9 mouse cellular contexts compared by ENCODE assay signal in the genomic region with DNA sequence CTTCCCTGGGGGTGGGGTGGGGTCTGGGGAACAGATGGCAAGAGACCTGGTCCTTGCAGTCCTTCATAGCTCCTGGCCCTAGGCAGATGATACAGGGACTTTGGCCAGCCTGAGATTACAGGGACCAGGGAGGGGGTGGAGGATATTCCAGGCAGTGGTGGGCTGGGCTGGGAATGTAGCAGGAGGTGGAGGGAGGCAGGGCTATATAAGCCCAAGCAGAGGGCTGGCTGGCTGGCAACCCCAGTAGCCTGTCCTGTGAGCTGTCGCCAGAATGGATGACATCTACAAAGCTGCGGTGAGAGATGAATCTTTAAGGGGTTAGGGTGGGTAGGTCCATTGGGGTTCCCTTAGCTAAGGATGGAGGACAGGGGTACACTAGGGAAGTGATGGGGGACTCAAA. TPM values are rescaled to one million over a fixed set of nuclear protein-coding genes. Genes with fewer than 3 reads are reported as not detected.
DNase-seq lines count a peak whose midpoint lies in the region; ATAC-seq lines count a peak whose summit lies in the region.
"Had no signal": no experiment of that assay in that cellular context is flagged by ENCODE, and none has a peak within 500 bp of the region (broad histone marks: within the 10 kb centered on the region; RNA-seq: fewer than 3 reads in every experiment).

Tnnc1 (plus strand) TSS at position 229 of the 400 bp plus-strand sequence.

- WGBS in forebrain, embryonic 12.5 days = 77% methylated on average over 2 of the region's 2 CpGs
- 100% methylated on average over 2 of the region's 2 CpGs for WGBS in macrophage (ENCODE audit: missing documents)

- ATAC-seq in forebrain, embryonic 12.5 days (ENCODE audit: low FRiP score) = no peak

- peak within 1 kb of the TSS; percentile 74; the same call in 1 of the 2 replicates for H3K4me3 ChIP-seq in forebrain, embryonic 12.5 days (replicated peaks)
- H3K4me3 ChIP-seq in macrophage (ENCODE audit: inconsistent target) = peak within 1 kb of the TSS; percentile 61

- no peak within 1 kb of the TSS for H3K27ac ChIP-seq in forebrain, embryonic 12.5 days
- H3K27ac ChIP-seq in macrophage = peak within 1 kb of the TSS; percentile 53; the same call in 1 of the 2 replicates

- H3K9ac ChIP-seq in forebrain, embryonic 12.5 days = peak within 1 kb of the TSS; percentile 90

- H3K4me1 ChIP-seq in forebrain, embryonic 12.5 days = peaks cover 24% of the 10 kb centered on the region

- no peaks in the 10 kb centered on the region for H3K9me3 ChIP-seq in forebrain, embryonic 12.5 days

- peak within 1 kb of the TSS; percentile 72 for H3K4me2 ChIP-seq in forebrain, embryonic 12.5 days

- H3K27me3 ChIP-seq in forebrain, embryonic 12.5 days = peaks cover 3% of the 10 kb centered on the region; the same call in 1 of the 2 replicates

- peaks cover 14% of the 10 kb centered on the region for H3K36me3 ChIP-seq in forebrain, embryonic 12.5 days (replicated peaks)
- peaks cover 16% of the 10 kb centered on the region for H3K36me3 ChIP-seq in macrophage (ENCODE audit: inconsistent target)

- intact Hi-C loops in heart, postnatal 36 days (cut with DNase I) = loop anchor here (2.0 kb wide), 1 partner anchor 43 kb away; the partner anchor contains the start of genes Bap1 and Phf7

- DNase-seq in left cerebral cortex, adult 8-10 months (ENCODE audit: low spot score in 2 of 2) = no peak
- DNase-seq in left cerebral cortex, adult 9 months (ENCODE audit: low spot score in 2 of 2) = no peak
- DNase-seq in heart, postnatal 36 days = peak in 1 of 2 experiments; percentile 55
- DNase-seq in spleen, postnatal 4 days (ENCODE audit: low spot score in 2 of 2) = no peak
- no peak for DNase-seq in kidney, postnatal 36 days
- DNase-seq in c-Kit-positive CD71-positive TER-119-positive erythroid progenitor cells, embryonic 14.5 days (ENCODE audit: low spot score) = no peak

- H3K79me2 ChIP-seq in macrophage (ENCODE audit: inconsistent target) = peaks cover 42% of the 10 kb centered on the region

RNA-seq across cellular contexts. Expression of gene Tnnc1, which starts in this region (rescaled TPM):
- total RNA-seq in left cerebral cortex, adult 8-10 months (2022) = 10 to 100 TPM; 19.5 to 22.6 (median 19.7) TPM
- 1.6 and 2.1 TPM in 2 replicates for polyA plus RNA-seq in forebrain, embryonic 12.5 days (2016; fragmentation: Nextera tagmentation; extraction: Ambion mirVana)
- total RNA-seq in heart, postnatal 36 days (2021) = 1,000 to 10,000 TPM; 4,706 to 5,436 TPM
- 10 to 100 TPM in 1 of 26 experiments, 1 to 10 TPM in 25; 1.2 to 10.1 (median 6.3) TPM for total RNA-seq in macrophage (2018; cell fraction: chromatin; rRNA removed)
- total RNA-seq in macrophage (2018; cell fraction: cytosol; rRNA removed) = 1 to 10 TPM in 24 of 26 experiments, under 1 TPM in 2; 0.89 to 3.3 (median 1.7) TPM
- total RNA-seq in macrophage (2018; cell fraction: nucleus; rRNA removed) = 10 to 100 TPM in 1 of 26 experiments, 1 to 10 TPM in 23, not detected in 2; 1.5 to 12.4 (median 3.9) TPM
- 0.50 to 1.8 TPM (median 0.95 TPM) in 3 replicates for polyA plus RNA-seq in macrophage (2018)
- total RNA-seq: neutrophil, adult 5-6 weeks had no signal

Comparison
In these comparisons a context has a peak if more than half of its experiments do, and no peak if none do; other contexts are left out.
1. RNA of gene Tnnc1 (total RNA-seq): 4,706 to 5,436 TPM in heart, postnatal 36 days; 19.5 to 22.6 TPM in left cerebral cortex, adult 8-10 months; every median in the first group is over 100 times any median in the second.